Mouse (Mus musculus): ENCODE results near the gene Plcd3.

- no peak for TF ChIP-seq FLI1 (IDR thresholded peaks at IDR 0.05; ENCODE audit: low read length)
- TF ChIP-seq GATA1 (IDR thresholded peaks at IDR 0.05; ENCODE audit: borderline replicate concordance, low read length), result no peak
Observed at GRCm38 (mm10) chr11:103049611-103050010, 51.8 kb downstream of the Plcd3 start.

Measured in megakaryocyte, embryonic 14.5 days (primary cell).